Mouse (Mus musculus): Measurements from ENCODE around the gene Exoc2. TPM values are rescaled to one million over a fixed set of nuclear protein-coding genes. Genes with fewer than 3 reads are reported as not detected.

The Exoc2 gene
- polyA plus RNA-seq, 1 experiment: 10.2 TPM

DNA sequence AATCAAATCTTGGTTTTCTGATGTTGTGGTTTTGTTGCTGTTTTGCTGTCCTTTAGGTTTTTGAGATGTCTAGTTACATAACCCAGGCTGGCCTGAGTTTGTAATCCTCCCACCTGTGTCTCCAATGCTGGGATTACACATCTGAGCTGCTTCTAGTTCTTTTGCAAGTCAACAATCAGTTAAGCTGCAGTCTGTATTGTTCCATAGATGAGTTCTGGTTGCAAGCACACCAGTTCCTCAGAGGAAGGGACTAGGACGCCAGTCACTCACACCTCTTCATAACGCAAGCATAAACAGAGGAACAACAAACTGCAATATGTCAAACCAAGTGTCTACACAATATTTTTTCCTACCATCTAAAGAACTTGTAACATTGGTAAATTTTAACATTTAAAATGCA lies 21.8 kb downstream of the Exoc2 start:
- H3K36me3 ChIP-seq (ENCODE audit: control insufficient read depth, insufficient read depth, low read length): no peaks in the 10 kb centered on the region
- peaks cover 3% of the 10 kb centered on the region; the same call in 1 of the 2 replicates for H3K4me1 ChIP-seq (ENCODE audit: control insufficient read depth, insufficient read depth, low read length)
- TF ChIP-seq POLR2A (IDR thresholded peaks at IDR 0.05; ENCODE audit: low read depth, low read length) (no peak), CTCF (conservative IDR thresholded peaks at IDR 0.05; ENCODE audit: insufficient read depth, insufficient read length, low read depth, low read length) (no peak)
- no peak for DNase-seq
- no peak overlapping the region for H3K27ac ChIP-seq (ENCODE audit: insufficient read depth, low read depth, low read length)
- H3K4me3 ChIP-seq (ENCODE audit: insufficient read depth, low read depth, low read length): no peak overlapping the region
- WGBS: 95% methylated on average over 2 of the region's 2 CpGs
- no peaks in the 10 kb centered on the region for H3K27me3 ChIP-seq (replicated peaks; ENCODE audit: control insufficient read depth, insufficient read depth, low read length)

GRCm38 (mm10) chr13:30949181-30949580 lies 24.7 kb downstream of the Exoc2 start:
- H3K36me3 ChIP-seq (ENCODE audit: control insufficient read depth, insufficient read depth, low read length): no peaks in the 10 kb centered on the region
- no peak overlapping the region for H3K27ac ChIP-seq (ENCODE audit: insufficient read depth, low read depth, low read length)
- H3K4me1 ChIP-seq (ENCODE audit: control insufficient read depth, insufficient read depth, low read length): 0 out of 2 replicates have a peak, but pooled peaks cover 3% of the 10 kb centered on the region
- H3K4me3 ChIP-seq (ENCODE audit: insufficient read depth, low read depth, low read length): no peak overlapping the region
- no peak for DNase-seq
- no peaks in the 10 kb centered on the region for H3K27me3 ChIP-seq (replicated peaks; ENCODE audit: control insufficient read depth, insufficient read depth, low read length)
- TF ChIP-seq POLR2A (IDR thresholded peaks at IDR 0.05; ENCODE audit: low read depth, low read length): no peak
- no peak for TF ChIP-seq CTCF (conservative IDR thresholded peaks at IDR 0.05; ENCODE audit: insufficient read depth, insufficient read length, low read depth, low read length)
- 92% methylated on average over 9 of the region's 9 CpGs for WGBS

GRCm38 (mm10) chr13:30947540-30947939 lies 26.4 kb downstream of the Exoc2 start, which contains the start of gene Hus1b:
Gene Hus1b (minus strand): TSS chr13:30947759.
- WGBS: 94% methylated on average over 11 of the region's 11 CpGs
- 0 out of 2 replicates have a peak, but pooled peaks cover 3% of the 10 kb centered on the region for H3K4me1 ChIP-seq (ENCODE audit: control insufficient read depth, insufficient read depth, low read length)
- TF ChIP-seq CTCF (conservative IDR thresholded peaks at IDR 0.05; ENCODE audit: insufficient read depth, insufficient read length, low read depth, low read length): no peak
- TF ChIP-seq POLR2A (IDR thresholded peaks at IDR 0.05; ENCODE audit: low read depth, low read length): no peak
- DNase-seq: no peak
- H3K36me3 ChIP-seq (ENCODE audit: control insufficient read depth, insufficient read depth, low read length): no peaks in the 10 kb centered on the region
- H3K27ac ChIP-seq (ENCODE audit: insufficient read depth, low read depth, low read length): no peak within 1 kb of the TSS
- H3K4me3 ChIP-seq (ENCODE audit: insufficient read depth, low read depth, low read length): no peak within 1 kb of the TSS
- no peaks in the 10 kb centered on the region for H3K27me3 ChIP-seq (replicated peaks; ENCODE audit: control insufficient read depth, insufficient read depth, low read length)

DNA sequence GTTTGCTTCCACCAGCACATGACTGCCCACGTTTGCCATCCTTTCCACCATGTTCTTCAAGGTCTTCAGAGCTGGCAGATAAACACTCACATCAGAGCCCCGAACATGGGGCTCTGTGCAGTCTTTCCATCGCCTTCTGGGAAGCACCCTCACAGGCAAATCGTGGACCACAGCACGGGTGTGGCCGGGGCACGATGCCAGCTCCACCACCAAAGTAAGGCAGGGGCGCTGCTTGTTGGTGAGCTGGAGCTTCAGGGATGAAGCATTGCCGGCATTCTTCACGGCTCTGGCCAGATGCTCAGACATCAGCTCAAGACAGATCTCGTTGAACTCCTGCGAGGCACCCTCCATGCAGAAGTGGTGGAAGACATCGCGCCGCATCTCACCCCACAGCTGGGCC lies 26.8 kb downstream of the Exoc2 start:
- Histone ChIP-seq H3K4me3 (ENCODE audit: insufficient read depth, low read depth, low read length) (no peak overlapping the region), H3K27ac (ENCODE audit: insufficient read depth, low read depth, low read length) (no peak overlapping the region), H3K4me1 (ENCODE audit: control insufficient read depth, insufficient read depth, low read length) (0 out of 2 replicates have a peak, but pooled peaks cover 3% of the 10 kb centered on the region), H3K27me3 (replicated peaks; ENCODE audit: control insufficient read depth, insufficient read depth, low read length) (no peaks in the 10 kb centered on the region), H3K36me3 (ENCODE audit: control insufficient read depth, insufficient read depth, low read length) (no peaks in the 10 kb centered on the region)
- 94% methylated on average over 15 of the region's 15 CpGs for WGBS
- no peak for DNase-seq
- TF ChIP-seq CTCF (conservative IDR thresholded peaks at IDR 0.05; ENCODE audit: insufficient read depth, insufficient read length, low read depth, low read length) (no peak), POLR2A (IDR thresholded peaks at IDR 0.05; ENCODE audit: low read depth, low read length) (no peak)

DNA sequence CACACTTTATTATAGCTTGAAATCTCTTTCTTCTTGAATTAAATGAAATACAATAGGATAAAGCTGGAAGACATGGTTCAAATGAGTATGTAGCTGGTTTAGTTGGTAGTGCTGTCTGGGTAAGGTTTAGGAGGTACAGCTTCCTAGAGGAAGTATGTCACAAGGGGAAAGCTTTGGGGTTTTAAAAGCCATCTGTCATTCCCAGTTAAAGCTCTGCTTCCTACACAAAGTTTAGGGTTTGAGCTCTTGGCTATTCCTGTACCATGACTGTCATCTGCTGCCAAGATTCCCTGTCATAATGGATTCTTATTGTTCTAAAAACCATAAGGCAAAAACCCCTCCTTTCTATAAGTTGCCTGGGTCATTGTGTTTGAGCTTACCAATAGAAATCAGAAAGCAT lies 28.1 kb downstream of the Exoc2 start:
- 0 out of 2 replicates have a peak, but pooled peaks cover 3% of the 10 kb centered on the region for H3K4me1 ChIP-seq (ENCODE audit: control insufficient read depth, insufficient read depth, low read length)
- DNase-seq: no peak

DNA sequence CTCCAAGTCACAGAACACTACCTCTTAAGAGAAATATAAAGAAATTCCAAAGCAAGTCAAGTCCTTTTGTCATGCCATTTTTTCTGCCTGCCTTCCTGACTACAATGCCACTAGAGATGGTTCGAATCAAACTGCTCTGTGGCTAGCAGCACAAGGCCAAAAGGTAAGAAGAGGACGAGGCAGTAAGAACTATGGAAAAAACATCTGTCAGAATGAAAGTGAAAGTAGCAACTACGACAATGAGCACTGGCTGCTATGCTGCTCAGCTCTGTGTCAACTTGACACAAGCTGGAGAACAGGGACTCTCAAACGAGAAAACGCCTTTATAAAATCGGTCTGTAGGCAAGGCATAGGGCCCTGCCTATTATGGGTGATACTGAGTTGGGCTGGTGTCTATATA lies 40.9 kb downstream of the Exoc2 start:
- DNase-seq: no peak
- H3K36me3 ChIP-seq (ENCODE audit: control insufficient read depth, insufficient read depth, low read length): peaks cover 2% of the 10 kb centered on the region; the same call in 1 of the 2 replicates
- 78% methylated on average over 6 of the region's 6 CpGs for WGBS
- no peak overlapping the region for H3K27ac ChIP-seq (ENCODE audit: insufficient read depth, low read depth, low read length)
- no peaks in the 10 kb centered on the region for H3K27me3 ChIP-seq (replicated peaks; ENCODE audit: control insufficient read depth, insufficient read depth, low read length)
- no peak overlapping the region for H3K4me3 ChIP-seq (ENCODE audit: insufficient read depth, low read depth, low read length)
- H3K4me1 ChIP-seq (ENCODE audit: control insufficient read depth, insufficient read depth, low read length): no peaks in the 10 kb centered on the region
- TF ChIP-seq POLR2A (IDR thresholded peaks at IDR 0.05; ENCODE audit: low read depth, low read length) (no peak), CTCF (conservative IDR thresholded peaks at IDR 0.05; ENCODE audit: insufficient read depth, insufficient read length, low read depth, low read length) (no peak)

More for the DNA sequence above, 28.1 kb downstream of the Exoc2 start:
- H3K4me3 ChIP-seq (ENCODE audit: insufficient read depth, low read depth, low read length): no peak overlapping the region
- TF ChIP-seq POLR2A (IDR thresholded peaks at IDR 0.05; ENCODE audit: low read depth, low read length) (no peak), CTCF (conservative IDR thresholded peaks at IDR 0.05; ENCODE audit: insufficient read depth, insufficient read length, low read depth, low read length) (no peak)
- no peaks in the 10 kb centered on the region for H3K27me3 ChIP-seq (replicated peaks; ENCODE audit: control insufficient read depth, insufficient read depth, low read length)
- no peak overlapping the region for H3K27ac ChIP-seq (ENCODE audit: insufficient read depth, low read depth, low read length)
- no peaks in the 10 kb centered on the region for H3K36me3 ChIP-seq (ENCODE audit: control insufficient read depth, insufficient read depth, low read length)

GRCm38 (mm10) chr13:30931613-30932012 lies 42.3 kb downstream of the Exoc2 start:
- H3K27ac ChIP-seq (ENCODE audit: insufficient read depth, low read depth, low read length): no peak overlapping the region
- DNase-seq: no peak
- H3K4me1 ChIP-seq (ENCODE audit: control insufficient read depth, insufficient read depth, low read length): no peaks in the 10 kb centered on the region
- H3K4me3 ChIP-seq (ENCODE audit: insufficient read depth, low read depth, low read length): no peak overlapping the region
- no peaks in the 10 kb centered on the region for H3K27me3 ChIP-seq (replicated peaks; ENCODE audit: control insufficient read depth, insufficient read depth, low read length)
- TF ChIP-seq CTCF (conservative IDR thresholded peaks at IDR 0.05; ENCODE audit: insufficient read depth, insufficient read length, low read depth, low read length): no peak
- TF ChIP-seq POLR2A (IDR thresholded peaks at IDR 0.05; ENCODE audit: low read depth, low read length): no peak
- H3K36me3 ChIP-seq (ENCODE audit: control insufficient read depth, insufficient read depth, low read length): peaks cover 2% of the 10 kb centered on the region; the same call in 1 of the 2 replicates
- WGBS: 74% methylated on average over 4 of the region's 4 CpGs

All from kidney, adult 2 months (tissue).